Mouse (Mus musculus) v-Abl transformed pro-B cells (cell line): ENCODE measurements around the gene Hspb1.

ENCODE experiments used
- in situ Hi-C, 2 experiments: fragments of 400-800 bp; cut with MboI; formaldehyde crosslinking; loops; one replicate each; pipeline ENCODE4 v1.15.1; 2025; ENCODE audit not compliant: unreplicated experiment in 2 of 2

Gene Hspb1

GRCm38 (mm10) chr5:135935176-135935523 is 47.4 kb downstream of the Hspb1 start:
- in situ Hi-C loops = loop anchor here in 1 of 2 experiments (5.0 kb wide), 1 partner anchor 33 kb away; no protein-coding TSS in a partner anchor

- in situ Hi-C loops = loop anchor here in 1 of 2 experiments (5.0 kb wide), 1 partner anchor 33 kb away; no protein-coding TSS in a partner anchor
Observed at GRCm38 (mm10) chr5:135935641-135936190, 48.0 kb downstream of the Hspb1 start.
